ENCODE assay signal across 21 mouse cellular contexts in genomic region chr9:109051011-109051501, GRCm38 (mm10). TPM values are rescaled to one million over a fixed set of nuclear protein-coding genes. Genes with fewer than 3 reads are reported as not detected.
DNase-seq lines count a peak whose midpoint lies in the region; ATAC-seq and TF ChIP-seq lines count a peak whose summit lies in the region.
"Had no signal": no experiment of that assay in that cellular context is flagged by ENCODE, and none has a peak within 500 bp of the region (broad histone marks: within the 10 kb centered on the region; RNA-seq: fewer than 3 reads in every experiment).

No protein-coding gene starts in this region.

- no peak for TF ChIP-seq CTCF in liver, adult 2 months (IDR thresholded peaks at IDR 0.05; ENCODE audit: low read depth, low read length)

- ATAC-seq in midbrain, embryonic 13.5 days: no peak
- ATAC-seq: forebrain, embryonic 15.5 days had no signal

- no peaks in the 10 kb centered on the region for H3K36me3 ChIP-seq in liver, adult 2 months (ENCODE audit: control insufficient read depth, insufficient read depth, low read length)
- H3K36me3 ChIP-seq in splenic B cell, adult 2 months (ENCODE audit: control insufficient read depth, insufficient read depth, low read length, poor library complexity, severe bottlenecking): peaks cover under 1% of the 10 kb centered on the region
- 0 out of 2 replicates have a peak, but pooled peaks cover 2% of the 10 kb centered on the region for H3K36me3 ChIP-seq in midbrain, embryonic 13.5 days
- peaks cover 3% of the 10 kb centered on the region; the same call in 1 of the 2 replicates for H3K36me3 ChIP-seq in forebrain, embryonic 10.5 days (replicated peaks)
- H3K36me3 ChIP-seq: forebrain, embryonic 15.5 days; heart, embryonic 15.5 days; hindbrain, embryonic 15.5 days had no signal

- H3K4me3 ChIP-seq in liver, adult 2 months (ENCODE audit: insufficient read depth, low read depth, low read length): no peak overlapping the region
- H3K4me3 ChIP-seq in midbrain, embryonic 13.5 days (replicated peaks): no peak overlapping the region
- H3K4me3 ChIP-seq in forebrain, embryonic 10.5 days: no peak overlapping the region
- H3K4me3 ChIP-seq: embryonic facial prominence, embryonic 15.5 days; forebrain, embryonic 15.5 days; heart, embryonic 15.5 days; hindbrain, embryonic 15.5 days; limb, embryonic 12.5 days; lung, embryonic 15.5 days; neural tube, embryonic 12.5 days had no signal

- H3K27me3 ChIP-seq in liver, adult 2 months (ENCODE audit: control insufficient read depth, insufficient read depth, low read length): no peaks in the 10 kb centered on the region
- H3K27me3 ChIP-seq in splenic B cell, adult 2 months (ENCODE audit: control insufficient read depth, insufficient read depth, low read length, poor library complexity, severe bottlenecking): no peaks in the 10 kb centered on the region
- H3K27me3 ChIP-seq in midbrain, embryonic 13.5 days: no peaks in the 10 kb centered on the region
- H3K27me3 ChIP-seq in forebrain, embryonic 10.5 days (ENCODE audit: poor library complexity, severe bottlenecking): no peaks in the 10 kb centered on the region
- H3K27me3 ChIP-seq: embryonic facial prominence, embryonic 15.5 days; forebrain, embryonic 15.5 days; heart, embryonic 15.5 days; hindbrain, embryonic 15.5 days; limb, embryonic 12.5 days; lung, embryonic 15.5 days; neural tube, embryonic 12.5 days had no signal

- TF ChIP-seq POLR2A in liver, adult 2 months (IDR thresholded peaks at IDR 0.05; ENCODE audit: extremely low read depth, insufficient read depth, low read length): no peak

- peaks cover 3% of the 10 kb centered on the region; the same call in 1 of the 2 replicates for H3K79me2 ChIP-seq in liver, adult 2 months (ENCODE audit: control insufficient read depth, insufficient read depth, low read length)

- peak overlapping the region; percentile 5; the same call in 1 of the 2 replicates for H3K27ac ChIP-seq in liver, adult 2 months (replicated peaks; ENCODE audit: insufficient read depth, low read depth, low read length)
- H3K27ac ChIP-seq in midbrain, embryonic 13.5 days: no peak overlapping the region
- no peak overlapping the region for H3K27ac ChIP-seq in forebrain, embryonic 10.5 days
- H3K27ac ChIP-seq: embryonic facial prominence, embryonic 15.5 days; forebrain, embryonic 15.5 days; heart, embryonic 15.5 days; hindbrain, embryonic 15.5 days; kidney, postnatal 0 days; limb, embryonic 12.5 days; lung, embryonic 15.5 days; neural tube, embryonic 12.5 days had no signal

- no peak overlapping the region for H3K4me2 ChIP-seq in midbrain, embryonic 13.5 days (replicated peaks)
- H3K4me2 ChIP-seq: embryonic facial prominence, embryonic 15.5 days; forebrain, embryonic 15.5 days; heart, embryonic 15.5 days; hindbrain, embryonic 15.5 days; limb, embryonic 12.5 days; lung, embryonic 15.5 days; midbrain, embryonic 11.5 days; neural tube, embryonic 12.5 days had no signal

- WGBS in liver, adult 2 months: 80% methylated on average over 13 of the region's 13 CpGs
- 92% methylated on average over 13 of the region's 13 CpGs for WGBS in midbrain, embryonic 13.5 days
- WGBS in forebrain, embryonic 10.5 days: 86% methylated on average over 13 of the region's 13 CpGs

- no peaks in the 10 kb centered on the region for H3K9me3 ChIP-seq in midbrain, embryonic 13.5 days
- no peaks in the 10 kb centered on the region for H3K9me3 ChIP-seq in forebrain, embryonic 10.5 days
- H3K9me3 ChIP-seq: embryonic facial prominence, embryonic 15.5 days; forebrain, embryonic 15.5 days; heart, embryonic 15.5 days; hindbrain, embryonic 15.5 days; limb, embryonic 12.5 days; lung, embryonic 15.5 days; neural tube, embryonic 12.5 days had no signal

- peaks cover 5% of the 10 kb centered on the region for H3K4me1 ChIP-seq in liver, adult 2 months (ENCODE audit: control insufficient read depth, insufficient read depth, low read length)
- peaks cover 11% of the 10 kb centered on the region for H3K4me1 ChIP-seq in midbrain, embryonic 13.5 days (replicated peaks)
- peaks cover 25% of the 10 kb centered on the region for H3K4me1 ChIP-seq in forebrain, embryonic 10.5 days

- no peak for DNase-seq in liver, adult 2 months (ENCODE audit: extremely low read depth, low read depth, low spot score)
- DNase-seq in liver: no peak
- peak; percentile 82 to 84 for DNase-seq in B cell, adult 2 months
- peak; percentile 88 for DNase-seq in T-cell, adult 2 months (ENCODE audit: low spot score)
- peak; percentile 91 for DNase-seq in splenic B cell, adult 2 months (ENCODE audit: low read depth, low spot score)
- DNase-seq in kidney, adult 11 months: no peak
- no peak for DNase-seq in forebrain, embryonic 10.5 days (ENCODE audit: extremely low spot score, low spot score)
- DNase-seq: adrenal gland, postnatal 10 days; cerebellum, postnatal 25 days; gastrocnemius, postnatal 36 days; right cerebral cortex, postnatal 14 days had no signal

- H3K9ac ChIP-seq in liver, adult 2 months (ENCODE audit: low read depth, low read length): no peak overlapping the region
- no peak overlapping the region for H3K9ac ChIP-seq in midbrain, embryonic 13.5 days (replicated peaks)
- H3K9ac ChIP-seq: embryonic facial prominence, embryonic 15.5 days; forebrain, embryonic 15.5 days; heart, embryonic 15.5 days; hindbrain, embryonic 15.5 days; limb, embryonic 12.5 days; lung, embryonic 15.5 days; neural tube, embryonic 12.5 days had no signal

RNA-seq across cellular contexts. Expression of gene Trex1, which starts 8.5 kb away (rescaled TPM):
- total RNA-seq in liver, adult 2 months (2014; rRNA removed): 7.7 and 8.4 TPM in 2 replicates
- 30.7 and 41.1 TPM in 2 replicates for polyA plus RNA-seq in liver, adult 2 months (2012; rRNA removed)
- 13.6 and 14.5 TPM in 2 replicates for polyA plus RNA-seq in midbrain, embryonic 13.5 days (2015; fragmentation: Nextera tagmentation; extraction: Ambion mirVana)
- polyA plus RNA-seq in forebrain, embryonic 10.5 days (2016; fragmentation: Nextera tagmentation; extraction: Ambion mirVana): 7.6 and 9.1 TPM in 2 replicates

RNA-seq across cellular contexts. Expression of gene Shisa5, which starts 12.7 kb away (rescaled TPM):
- total RNA-seq in liver, adult 2 months (2014; rRNA removed): 20.8 and 23.8 TPM in 2 replicates
- polyA plus RNA-seq in liver, adult 2 months (2012; rRNA removed): 144 and 205 TPM in 2 replicates
- 43.7 and 44.3 TPM in 2 replicates for polyA plus RNA-seq in midbrain, embryonic 13.5 days (2015; fragmentation: Nextera tagmentation; extraction: Ambion mirVana)
- 29.7 and 31.5 TPM in 2 replicates for polyA plus RNA-seq in forebrain, embryonic 10.5 days (2016; fragmentation: Nextera tagmentation; extraction: Ambion mirVana)

RNA-seq across cellular contexts. Expression of gene Atrip, which starts 22.9 kb away (rescaled TPM):
- total RNA-seq in liver, adult 2 months (2014; rRNA removed): 5.1 and 5.4 TPM in 2 replicates
- polyA plus RNA-seq in liver, adult 2 months (2012; rRNA removed): 9.2 and 10.3 TPM in 2 replicates
- polyA plus RNA-seq in midbrain, embryonic 13.5 days (2015; fragmentation: Nextera tagmentation; extraction: Ambion mirVana): 31.0 and 31.7 TPM in 2 replicates
- polyA plus RNA-seq in forebrain, embryonic 10.5 days (2016; fragmentation: Nextera tagmentation; extraction: Ambion mirVana): 34.9 and 35.0 TPM in 2 replicates

RNA-seq across cellular contexts. Expression of gene Ccdc51, which starts 31.2 kb away (rescaled TPM):
- 7.5 and 8.6 TPM in 2 replicates for total RNA-seq in liver, adult 2 months (2014; rRNA removed)
- polyA plus RNA-seq in liver, adult 2 months (2012; rRNA removed): 7.2 and 8.2 TPM in 2 replicates
- polyA plus RNA-seq in midbrain, embryonic 13.5 days (2015; fragmentation: Nextera tagmentation; extraction: Ambion mirVana): 12.8 and 14.6 TPM in 2 replicates
- polyA plus RNA-seq in forebrain, embryonic 10.5 days (2016; fragmentation: Nextera tagmentation; extraction: Ambion mirVana): 13.3 and 14.7 TPM in 2 replicates

RNA-seq across cellular contexts. Expression of gene Tma7, which starts 31.3 kb away (rescaled TPM):
- 53.4 and 54.7 TPM in 2 replicates for total RNA-seq in liver, adult 2 months (2014; rRNA removed)
- 23.3 and 24.4 TPM in 2 replicates for polyA plus RNA-seq in liver, adult 2 months (2012; rRNA removed)
- 724 and 757 TPM in 2 replicates for polyA plus RNA-seq in midbrain, embryonic 13.5 days (2015; fragmentation: Nextera tagmentation; extraction: Ambion mirVana)
- polyA plus RNA-seq in forebrain, embryonic 10.5 days (2016; fragmentation: Nextera tagmentation; extraction: Ambion mirVana): 793 and 804 TPM in 2 replicates

Comparison
In these comparisons a context has a peak if more than half of its experiments do, and no peak if none do; other contexts are left out.
1. DNase-seq: peak in B cell, adult 2 months (2 of 2), T-cell, adult 2 months (single experiment) and splenic B cell, adult 2 months (single experiment); none in liver, adult 2 months (single experiment), liver (single experiment), kidney, adult 11 months (single experiment) and forebrain, embryonic 10.5 days (single experiment).